Mouse (Mus musculus): ENCODE results near the gene Pif1.

GRCm38 (mm10) chr9:65587573-65588358, 806 bp downstream of the Pif1 start:
- TF ChIP-seq POLR2A (IDR thresholded peaks at IDR 0.05; ENCODE audit: low read depth, low read length) (no peak), CTCF (IDR thresholded peaks at IDR 0.05; ENCODE audit: borderline replicate concordance, insufficient read depth, low read length) (no peak)
